Mouse (Mus musculus): ENCODE data around the gene Mslnl.
"Not testable (repeated sequence)": the region's sequence is repeated elsewhere in the genome, so short reads cannot be mapped to it uniquely, and the experiment has no call there.

The Mslnl gene

GRCm38 (mm10) chr17:25735745-25736144 is at the start of gene Mslnl:
TSS of gene Mslnl (plus strand) at chr17:25736042.
- no peak for DNase-seq

- no peak for DNase-seq
These were observed 49.5 kb upstream of the Mslnl start for GRCm38 (mm10) chr17:25686323-25686722.

GRCm38 (mm10) chr17:25688922-25689321 is 46.9 kb upstream of the Mslnl start:
- DNase-seq = no peak

- no peak for DNase-seq
These were observed 39.6 kb upstream of the Mslnl start for GRCm38 (mm10) chr17:25696263-25696662.

- DNase-seq = peak; percentile 62
These were observed 37.4 kb upstream of the Mslnl start for GRCm38 (mm10) chr17:25698446-25698845.

GRCm38 (mm10) chr17:25700863-25701496 is 34.9 kb upstream of the Mslnl start:
- no peak for DNase-seq

- no peak for DNase-seq
These were observed 25.8 kb upstream of the Mslnl start for GRCm38 (mm10) chr17:25709994-25710393.

- no peak for DNase-seq
These were observed 24.7 kb upstream of the Mslnl start for GRCm38 (mm10) chr17:25711136-25711535.

GRCm38 (mm10) chr17:25715627-25716026 is 20.2 kb upstream of the Mslnl start:
- DNase-seq = no peak

- no peak for DNase-seq
These were observed 19.7 kb upstream of the Mslnl start for GRCm38 (mm10) chr17:25716130-25716529.

- no peak for DNase-seq
These were observed 18.9 kb upstream of the Mslnl start, which contains the start of gene Gng13 for GRCm38 (mm10) chr17:25716711-25717637. TSS of gene Gng13 (plus strand) at chr17:25717171.

GRCm38 (mm10) chr17:25717691-25718090 is 18.2 kb upstream of the Mslnl start:
- DNase-seq = no peak

GRCm38 (mm10) chr17:25721476-25721875 is 14.4 kb upstream of the Mslnl start:
- no peak for DNase-seq

GRCm38 (mm10) chr17:25723470-25723869 is 12.4 kb upstream of the Mslnl start:
- DNase-seq = no peak

GRCm38 (mm10) chr17:25723919-25724318 is 11.9 kb upstream of the Mslnl start:
- no peak for DNase-seq

GRCm38 (mm10) chr17:25725264-25725663 is 10.6 kb upstream of the Mslnl start:
- DNase-seq = no peak

GRCm38 (mm10) chr17:25727265-25728008 is 8.4 kb upstream of the Mslnl start, which contains the start of the genes Chtf18 and Rpusd1:
TSS of gene Chtf18 (minus strand) at chr17:25727419.
TSS of gene Rpusd1 (plus strand) at chr17:25727670.
- DNase-seq = peak; percentile 100

GRCm38 (mm10) chr17:25728009-25728270 is 7.9 kb upstream of the Mslnl start:
- no peak for DNase-seq

- DNase-seq = peak; percentile 85
These were observed 3.8 kb upstream of the Mslnl start for GRCm38 (mm10) chr17:25732082-25732481.

GRCm38 (mm10) chr17:25735246-25735645 is 596 bp upstream of the Mslnl start:
- no peak for DNase-seq

GRCm38 (mm10) chr17:25738861-25739260 is 3.0 kb downstream of the Mslnl start:
- no peak for DNase-seq

GRCm38 (mm10) chr17:25741471-25741870 is 5.6 kb downstream of the Mslnl start:
- DNase-seq = not testable (repeated sequence)

GRCm38 (mm10) chr17:25743831-25744230 is 8.0 kb downstream of the Mslnl start:
- DNase-seq = no peak

All from layer of hippocampus, adult 9-11 months (tissue).